Mouse (Mus musculus): Measurements from ENCODE around the gene Nufip2. TPM values are rescaled to one million over a fixed set of nuclear protein-coding genes. Genes with fewer than 3 reads are reported as not detected.

Nufip2 gene
- total and polyA plus RNA-seq, 3 experiments, result 24.7 to 56.1 (median 50.5) TPM

DNA sequence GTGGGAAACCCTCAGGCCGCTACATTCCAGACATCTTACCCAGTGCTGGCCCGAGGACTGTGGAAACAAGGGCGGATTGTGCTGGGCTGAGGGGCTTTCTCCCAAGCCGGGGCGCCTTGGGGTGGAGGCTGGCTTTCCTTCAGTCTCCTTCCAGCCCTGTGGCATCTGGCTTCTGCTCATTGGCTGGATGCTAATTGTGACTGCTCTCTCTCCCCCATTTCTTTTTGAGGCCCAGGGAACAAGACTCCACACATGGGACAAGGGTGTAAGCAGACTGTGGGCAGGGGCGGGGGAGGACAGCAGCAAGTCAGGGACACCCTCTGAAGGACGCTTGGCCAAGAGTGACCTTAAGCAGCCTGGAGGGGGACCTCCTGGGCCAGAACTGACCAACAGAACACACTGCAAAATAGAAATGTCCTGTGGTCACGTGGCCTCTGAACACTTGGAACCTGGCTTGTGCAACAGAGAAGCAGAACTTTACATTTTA lies 105.3 kb downstream of the Nufip2 start:
- no peaks in the 10 kb centered on the region for H3K9me3 ChIP-seq (replicated peaks; ENCODE audit: insufficient read depth, low read length)
- DNase-seq (ENCODE audit: low read depth, low spot score), result peak; percentile 48
- H3K79me2 ChIP-seq (ENCODE audit: control insufficient read depth, insufficient read depth, low read length, poor library complexity), result no peaks in the 10 kb centered on the region
- TF ChIP-seq MAX (IDR thresholded peaks at IDR 0.05; ENCODE audit: low read length) (peak; percentile 63; the same call in 1 of the 2 replicates), MAZ (IDR thresholded peaks at IDR 0.05; ENCODE audit: low read depth, low read length) (no peak), TAL1 (IDR thresholded peaks at IDR 0.05; ENCODE audit: low read length) (no peak), USF2 (IDR thresholded peaks at IDR 0.05; ENCODE audit: borderline replicate concordance in 1 of 2, insufficient read depth in 1 of 2, low read depth in 1 of 2, low read length in 2 of 2) (peak in 1 of 2 experiments; percentile 67; a peak in 2 of 4 replicates), USF1 (IDR thresholded peaks at IDR 0.05; ENCODE audit: low read depth, low read length) (peak; percentile 89), TBP (IDR thresholded peaks at IDR 0.05; ENCODE audit: low read depth, low read length) (no peak), JUND (IDR thresholded peaks at IDR 0.05; ENCODE audit: low read depth, low read length) (no peak)
- peaks cover 0 to 29% of the 10 kb centered on the region in 2 experiments; a peak in 2 of 4 replicates for H3K36me3 ChIP-seq (ENCODE audit: control insufficient read depth in 1 of 2, insufficient read depth in 2 of 2, low read length in 2 of 2)
- no peaks in the 10 kb centered on the region for H3K27me3 ChIP-seq (ENCODE audit: control insufficient read depth in 1 of 2, insufficient read depth in 2 of 2, low read length in 2 of 2)
- peak overlapping the region; percentile 62 for H3K27ac ChIP-seq (ENCODE audit: control insufficient read depth, low read depth, low read length)
- H3K9ac ChIP-seq (ENCODE audit: control insufficient read depth, low read depth, low read length, poor library complexity, severe bottlenecking), result peak overlapping the region; percentile 49
- H3K4me1 ChIP-seq (ENCODE audit: control insufficient read depth in 1 of 2, insufficient read depth in 2 of 2, low read length in 2 of 2), result peaks cover 16 to 33% of the 10 kb centered on the region in 2 experiments
- H3K4me3 ChIP-seq (ENCODE audit: control insufficient read depth in 1 of 2, insufficient read depth in 1 of 2, low read depth in 2 of 2, low read length in 2 of 2), result peak overlapping the region in 1 of 2 experiments; percentile 15; a peak in 1 of 4 replicates

Other genes with a start within 250 kb of the Nufip2 start
- gene Coro6, start 223.7 kb upstream of the Nufip2 start, total RNA-seq (2012; rRNA removed), result 0.04 TPM in 1 of 2 replicates, not detected in the other
- gene Coro6, start 223.7 kb upstream of the Nufip2 start, polyA plus RNA-seq (2012; ENCODE audit: insufficient read depth in 1 of 2, insufficient read length in 2 of 2, low read depth in 1 of 2, low replicate concordance in 2 of 2, missing spikeins in 1 of 2), result under 1 TPM in 1 of 2 experiments, not detected in 1; 0.18 TPM
- gene Ankrd13b, start 196.5 kb upstream of the Nufip2 start, total RNA-seq (2012; rRNA removed), result 20.9 and 22.6 TPM in 2 replicates
- gene Ankrd13b, start 196.5 kb upstream of the Nufip2 start, polyA plus RNA-seq (2012; ENCODE audit: insufficient read depth in 1 of 2, insufficient read length in 2 of 2, low read depth in 1 of 2, low replicate concordance in 2 of 2, missing spikeins in 1 of 2), result 10 to 100 TPM in 1 of 2 experiments, not detected in 1; 54.0 TPM
- gene Git1, start 192.6 kb upstream of the Nufip2 start, total RNA-seq (2012; rRNA removed), result 32.0 and 33.1 TPM in 2 replicates
- gene Git1, start 192.6 kb upstream of the Nufip2 start, polyA plus RNA-seq (2012; ENCODE audit: insufficient read depth in 1 of 2, insufficient read length in 2 of 2, low read depth in 1 of 2, low replicate concordance in 2 of 2, missing spikeins in 1 of 2), result 10 to 100 TPM in 1 of 2 experiments, not detected in 1; 81.4 TPM
- gene Abhd15, start 171.0 kb upstream of the Nufip2 start, total RNA-seq (2012; rRNA removed), result 1.7 and 1.8 TPM in 2 replicates
- gene Abhd15, start 171.0 kb upstream of the Nufip2 start, polyA plus RNA-seq (2012; ENCODE audit: insufficient read depth in 1 of 2, insufficient read length in 2 of 2, low read depth in 1 of 2, low replicate concordance in 2 of 2, missing spikeins in 1 of 2), result 1 to 10 TPM in 1 of 2 experiments, not detected in 1; 1.9 TPM
- gene Trp53i13, start 170.2 kb upstream of the Nufip2 start, total RNA-seq (2012; rRNA removed), result 6.0 and 6.6 TPM in 2 replicates
- 10 to 100 TPM in 1 of 2 experiments, not detected in 1; 12.3 TPM for gene Trp53i13, start 170.2 kb upstream of the Nufip2 start, polyA plus RNA-seq (2012; ENCODE audit: insufficient read depth in 1 of 2, insufficient read length in 2 of 2, low read depth in 1 of 2, low replicate concordance in 2 of 2, missing spikeins in 1 of 2)
- gene Gm10392, start 167.0 kb upstream of the Nufip2 start, total RNA-seq (2012; rRNA removed), result 0.20 and 0.27 TPM in 2 replicates
- gene Gm10392, start 167.0 kb upstream of the Nufip2 start, polyA plus RNA-seq (2012; ENCODE audit: insufficient read depth in 1 of 2, insufficient read length in 2 of 2, low read depth in 1 of 2, low replicate concordance in 2 of 2, missing spikeins in 1 of 2), result under 1 TPM in 1 of 2 experiments, not detected in 1; 0.10 TPM
- gene Taok1, start 78.3 kb upstream of the Nufip2 start, total RNA-seq (2012; rRNA removed), result 15.9 and 16.1 TPM in 2 replicates
- 10 to 100 TPM in 1 of 2 experiments, 1 to 10 TPM in 1; 7.9 to 31.0 TPM for gene Taok1, start 78.3 kb upstream of the Nufip2 start, polyA plus RNA-seq (2012; ENCODE audit: insufficient read depth in 1 of 2, insufficient read length in 2 of 2, low read depth in 1 of 2, low replicate concordance in 2 of 2, missing spikeins in 1 of 2)
- not detected in 2 replicates for gene Cryba1, start 39.1 kb downstream of the Nufip2 start, total RNA-seq (2012; rRNA removed)
- not detected for gene Cryba1, start 39.1 kb downstream of the Nufip2 start, polyA plus RNA-seq (2012; ENCODE audit: insufficient read depth in 1 of 2, insufficient read length in 2 of 2, low read depth in 1 of 2, low replicate concordance in 2 of 2, missing spikeins in 1 of 2)
- gene Myo18a, start 77.1 kb downstream of the Nufip2 start, total RNA-seq (2012; rRNA removed), result 10.8 and 13.1 TPM in 2 replicates
- 10 to 100 TPM in 1 of 2 experiments, not detected in 1; 18.0 TPM for gene Myo18a, start 77.1 kb downstream of the Nufip2 start, polyA plus RNA-seq (2012; ENCODE audit: insufficient read depth in 1 of 2, insufficient read length in 2 of 2, low read depth in 1 of 2, low replicate concordance in 2 of 2, missing spikeins in 1 of 2)
- 0.16 and 0.35 TPM in 2 replicates for gene Gm10277, start 101.6 kb downstream of the Nufip2 start, total RNA-seq (2012; rRNA removed)
- under 1 TPM in 1 of 2 experiments, not detected in 1; 0.19 TPM for gene Gm10277, start 101.6 kb downstream of the Nufip2 start, polyA plus RNA-seq (2012; ENCODE audit: insufficient read depth in 1 of 2, insufficient read length in 2 of 2, low read depth in 1 of 2, low replicate concordance in 2 of 2, missing spikeins in 1 of 2)
- gene Pipox, start 207.9 kb downstream of the Nufip2 start, total RNA-seq (2012; rRNA removed), result not detected in 2 replicates
- not detected for gene Pipox, start 207.9 kb downstream of the Nufip2 start, polyA plus RNA-seq (2012; ENCODE audit: insufficient read depth in 1 of 2, insufficient read length in 2 of 2, low read depth in 1 of 2, low replicate concordance in 2 of 2, missing spikeins in 1 of 2)
- 0.04 and 0.07 TPM in 2 replicates for gene Sez6, start 244.6 kb downstream of the Nufip2 start, total RNA-seq (2012; rRNA removed)
- gene Sez6, start 244.6 kb downstream of the Nufip2 start, polyA plus RNA-seq (2012; ENCODE audit: insufficient read depth in 1 of 2, insufficient read length in 2 of 2, low read depth in 1 of 2, low replicate concordance in 2 of 2, missing spikeins in 1 of 2), result not detected